Mouse (Mus musculus) left cerebral cortex, adult 11 months (tissue): Measurements from ENCODE around the gene Stk24.
"Not testable (repeated sequence)": the region's sequence is repeated elsewhere in the genome, so short reads cannot be mapped to it uniquely, and the experiment has no call there.

Experiments used
- DNase-seq: peaks from one replicate; pipeline ENCODE4 v3.0.0; 2022; ENCODE audit warnings: low spot score

Stk24 gene

GRCm38 (mm10) chr14:121379827-121380145, at the start of gene Stk24:
Gene Stk24, minus strand, starts transcription at chr14:121380011.
- no peak for DNase-seq

DNA sequence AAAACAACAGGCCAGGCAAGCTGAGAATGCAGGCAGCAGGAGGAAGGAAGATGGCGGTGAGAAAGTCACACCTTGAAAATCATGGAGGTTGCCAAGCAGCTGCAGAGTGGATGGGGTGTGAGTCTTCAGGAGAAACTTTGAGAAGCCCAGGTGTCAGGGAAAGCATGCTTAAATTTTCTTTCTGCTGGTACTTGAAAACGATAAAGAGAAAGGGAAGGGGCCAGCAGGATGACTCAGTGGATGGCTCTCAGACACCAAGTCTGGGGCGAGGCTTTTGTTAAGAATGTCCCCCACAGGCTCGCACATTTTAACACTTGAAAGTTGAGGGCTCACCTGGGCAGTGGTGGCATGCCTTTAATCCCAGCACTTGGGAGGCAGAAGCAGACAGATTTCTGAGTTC, 48.3 kb upstream of the Stk24 start:
- DNase-seq: no peak

DNA sequence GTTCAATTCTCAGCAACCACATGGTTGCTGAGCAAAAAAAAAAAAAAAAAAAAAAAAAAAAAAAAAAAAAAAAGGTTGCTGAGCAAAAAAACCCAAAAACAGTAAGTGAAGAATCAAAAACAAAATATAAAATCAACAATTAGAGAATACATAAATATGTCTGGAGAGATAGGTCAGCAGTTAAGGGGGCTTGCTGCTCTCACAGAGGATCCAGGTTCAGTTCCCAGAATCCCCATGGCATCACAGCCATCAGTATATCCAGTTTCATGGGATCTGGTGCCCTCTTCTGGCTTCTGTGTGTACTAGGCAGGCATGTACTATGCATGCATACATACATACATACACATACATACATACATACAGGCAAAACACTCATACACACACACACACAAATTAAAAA, 46.9 kb upstream of the Stk24 start:
- DNase-seq: no peak

GRCm38 (mm10) chr14:121425004-121425793, 45.4 kb upstream of the Stk24 start:
- no peak for DNase-seq

DNA sequence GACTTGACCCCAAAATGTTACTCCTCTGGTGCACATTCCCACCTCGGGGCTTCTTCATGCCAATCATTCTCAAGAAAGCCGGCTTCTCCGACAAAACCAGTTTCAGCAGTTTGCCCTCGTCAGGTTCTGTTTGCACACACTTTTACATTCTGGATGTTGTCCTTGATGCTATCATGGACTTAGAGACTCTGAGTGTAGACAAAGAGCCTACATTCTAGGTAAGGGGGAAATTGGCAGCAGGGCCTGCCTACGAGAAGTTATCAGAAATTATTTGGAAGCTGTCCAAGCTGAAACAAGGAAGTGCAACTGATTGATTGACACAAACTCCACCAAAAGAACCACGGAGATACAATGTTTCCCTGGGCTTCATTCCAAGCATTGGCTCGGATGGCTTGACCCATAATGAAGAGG, 43.5 kb upstream of the Stk24 start:
- no peak for DNase-seq

DNA sequence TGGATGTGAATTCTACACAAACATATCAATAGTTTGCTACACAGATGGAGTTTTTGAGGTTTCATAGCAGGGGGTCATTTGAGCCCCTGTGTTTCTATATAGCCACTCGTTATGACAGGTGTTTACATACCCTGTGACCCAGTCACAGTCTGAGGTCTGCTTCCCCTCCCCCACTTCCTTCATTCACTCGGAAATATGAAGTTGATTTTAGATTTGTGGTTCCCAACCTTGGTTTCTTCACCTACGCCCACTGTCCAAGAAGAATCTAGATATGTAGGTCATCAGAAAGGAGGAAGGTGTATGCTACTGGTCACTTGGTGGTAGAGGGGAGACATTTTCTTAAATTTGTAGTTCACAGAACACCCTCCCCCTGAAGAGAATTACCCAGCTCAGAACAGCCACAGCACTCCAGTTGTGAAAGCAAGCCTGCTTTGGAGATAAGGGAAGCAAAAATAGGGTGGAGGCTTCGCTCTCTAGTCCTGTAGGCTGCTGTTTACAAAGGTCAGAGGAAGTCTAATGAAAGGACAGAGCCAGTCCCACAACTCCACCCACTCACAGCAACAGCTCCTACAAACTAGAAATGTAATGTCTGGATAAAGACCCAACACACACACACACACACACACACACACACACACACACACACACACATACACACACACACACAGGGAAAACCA, 43.0 kb upstream of the Stk24 start:
- no peak for DNase-seq

- no peak for DNase-seq
Measured at GRCm38 (mm10) chr14:121422000-121422399, 42.2 kb upstream of the Stk24 start.

- DNase-seq: no peak
Measured at GRCm38 (mm10) chr14:121417594-121417993, 37.8 kb upstream of the Stk24 start.

GRCm38 (mm10) chr14:121416626-121417319, 37.0 kb upstream of the Stk24 start:
- DNase-seq: no peak

DNA sequence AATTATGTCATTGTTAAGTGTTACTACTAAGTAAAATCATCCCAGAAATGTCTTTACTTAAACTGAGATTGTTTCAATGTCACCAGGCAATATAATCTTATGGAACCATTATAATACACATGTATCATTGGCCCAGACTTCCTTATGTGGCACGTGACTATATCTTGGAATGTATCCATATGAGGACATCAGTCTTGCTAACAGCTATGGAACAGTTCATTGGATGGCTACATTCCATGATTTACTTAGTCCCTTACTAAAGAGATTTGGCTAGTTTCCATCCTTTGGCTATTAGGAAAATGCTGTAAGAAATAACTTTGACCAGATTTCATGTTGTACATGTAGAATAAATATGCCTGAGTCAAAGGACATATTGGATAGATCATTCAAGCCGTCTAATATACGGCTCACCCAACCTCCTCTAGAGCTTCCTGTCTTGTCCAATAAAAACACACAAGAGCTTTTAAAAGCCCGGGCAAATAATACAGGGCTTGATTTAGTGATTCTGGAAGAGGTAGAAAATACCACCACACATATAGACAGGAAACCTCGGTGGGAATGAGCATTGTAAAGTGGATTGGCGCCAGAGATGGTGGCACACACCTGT, 34.9 kb upstream of the Stk24 start:
- no peak for DNase-seq

DNA sequence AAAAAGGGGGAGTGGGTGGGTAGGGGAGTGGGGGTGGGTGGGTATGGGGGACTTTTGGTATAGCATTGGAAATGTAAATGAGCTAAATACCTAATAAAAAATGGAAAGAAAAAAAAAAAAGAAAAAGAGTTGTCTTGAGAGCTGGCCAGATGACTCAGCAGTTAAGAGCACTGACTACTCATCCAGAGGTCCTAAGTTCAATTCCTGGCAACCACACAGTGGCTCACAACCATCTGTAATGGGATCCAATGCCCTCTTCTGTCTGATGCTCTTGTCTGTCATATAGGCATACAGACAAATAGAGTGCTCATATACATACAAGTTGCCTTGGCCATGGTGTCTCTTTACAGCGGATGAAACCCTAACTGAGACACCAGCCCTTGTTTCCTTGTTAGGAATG, 33.9 kb upstream of the Stk24 start:
- not testable (repeated sequence) for DNase-seq

- DNase-seq: no peak
Measured at GRCm38 (mm10) chr14:121408944-121409343, 29.1 kb upstream of the Stk24 start.

- DNase-seq: no peak
Measured at GRCm38 (mm10) chr14:121406943-121407342, 27.1 kb upstream of the Stk24 start.

DNA sequence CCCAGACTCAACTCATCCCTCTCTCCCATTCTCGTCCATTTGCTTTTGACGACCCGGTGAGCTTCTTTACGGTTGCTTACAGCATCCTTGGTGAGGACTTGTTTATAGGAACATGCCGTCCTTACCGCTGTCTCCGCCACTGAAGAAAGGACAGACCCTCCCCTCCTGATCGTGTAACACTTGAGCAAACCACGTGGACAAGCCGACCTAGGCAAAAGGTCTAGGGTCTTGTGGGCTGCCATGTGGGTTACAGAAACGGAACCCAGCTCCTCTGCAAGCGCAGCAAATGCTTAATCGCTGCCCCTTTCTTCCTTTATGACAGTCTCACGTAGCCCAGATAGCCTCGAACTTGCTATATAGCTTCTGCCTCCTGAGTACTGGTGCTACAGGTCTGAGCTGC, 25.7 kb upstream of the Stk24 start:
- DNase-seq: no peak

- DNase-seq: no peak
Measured at GRCm38 (mm10) chr14:121405120-121405519, 25.3 kb upstream of the Stk24 start.

DNA sequence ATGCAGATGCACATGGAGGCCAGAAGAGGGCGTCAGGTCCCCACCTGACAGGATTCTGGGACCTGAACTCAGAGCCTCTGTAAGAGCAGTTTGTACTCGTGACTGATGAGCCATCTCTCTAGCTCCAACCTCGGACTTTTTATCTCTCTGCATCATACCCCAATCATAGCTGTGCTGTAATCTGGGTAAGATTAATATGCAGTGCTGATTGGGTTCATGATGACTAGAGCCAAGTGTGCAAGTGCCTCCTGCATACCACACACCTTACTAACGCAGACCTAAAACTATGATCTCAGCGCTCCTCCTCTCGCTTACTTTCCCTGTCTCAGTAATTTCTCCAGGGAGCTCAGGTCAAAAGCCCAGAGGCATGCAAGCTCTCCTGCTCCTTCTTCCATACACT, 19.9 kb upstream of the Stk24 start:
- no peak for DNase-seq

DNA sequence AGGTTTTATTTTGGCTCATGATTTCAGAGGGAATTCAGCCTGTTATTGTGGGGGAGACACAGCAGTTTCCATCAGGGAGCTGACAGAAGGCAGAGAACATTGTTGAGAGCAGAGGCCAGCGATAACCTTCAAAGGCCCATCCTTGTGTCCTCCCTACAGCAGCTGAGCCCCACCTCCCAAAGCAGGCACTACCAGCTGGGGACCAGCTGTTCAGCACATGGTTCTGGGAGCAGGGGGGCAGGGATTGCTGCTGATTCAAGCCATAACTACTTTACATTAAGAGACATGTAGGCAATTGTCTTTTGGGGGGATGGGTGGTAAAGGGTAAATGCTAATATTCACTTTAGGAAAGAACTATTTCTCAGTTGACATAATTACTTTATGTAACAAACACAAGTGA, 17.7 kb upstream of the Stk24 start:
- DNase-seq: no peak

DNA sequence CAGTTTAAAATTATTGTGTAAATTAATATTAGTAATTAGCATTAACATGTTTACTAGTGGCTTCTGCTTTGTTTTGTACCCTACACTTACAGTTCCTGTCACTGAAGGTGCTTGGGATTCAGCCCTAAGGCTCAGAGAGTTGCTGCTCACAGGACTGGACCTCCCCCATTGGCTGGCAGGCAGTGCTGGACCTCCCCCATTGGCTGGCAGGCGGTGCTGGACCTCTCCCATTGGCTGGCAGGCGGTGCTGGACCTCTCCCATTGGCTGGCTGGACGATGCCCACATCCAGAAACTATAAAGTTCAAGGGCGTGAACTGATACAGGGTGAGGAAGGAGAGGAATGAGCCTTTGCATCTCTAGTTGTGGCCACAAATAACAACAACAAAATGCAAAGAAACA, 15.3 kb upstream of the Stk24 start:
- no peak for DNase-seq

- no peak for DNase-seq
Measured at GRCm38 (mm10) chr14:121391927-121392326, 12.1 kb upstream of the Stk24 start.

GRCm38 (mm10) chr14:121387760-121388159, 7.9 kb upstream of the Stk24 start:
- DNase-seq: no peak

DNA sequence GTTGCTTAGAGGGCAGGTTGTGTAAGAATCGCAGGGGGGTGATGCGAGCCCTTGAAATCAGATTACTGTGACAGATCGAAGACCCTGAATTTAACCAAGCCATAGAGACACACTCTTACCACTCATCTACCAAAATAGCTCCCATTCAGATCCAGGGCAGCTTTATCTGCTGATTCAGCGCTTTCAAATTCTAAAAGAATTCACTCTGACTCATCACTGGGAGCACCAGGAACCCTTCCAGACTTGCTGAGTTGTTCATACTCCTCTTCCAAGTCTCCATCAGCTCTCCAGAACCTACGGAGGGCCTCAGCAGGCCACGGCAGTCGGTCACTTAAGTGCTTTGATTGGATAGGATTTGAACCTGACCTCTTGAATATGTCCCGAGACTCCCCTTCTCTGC, 5.6 kb upstream of the Stk24 start:
- DNase-seq: no peak

DNA sequence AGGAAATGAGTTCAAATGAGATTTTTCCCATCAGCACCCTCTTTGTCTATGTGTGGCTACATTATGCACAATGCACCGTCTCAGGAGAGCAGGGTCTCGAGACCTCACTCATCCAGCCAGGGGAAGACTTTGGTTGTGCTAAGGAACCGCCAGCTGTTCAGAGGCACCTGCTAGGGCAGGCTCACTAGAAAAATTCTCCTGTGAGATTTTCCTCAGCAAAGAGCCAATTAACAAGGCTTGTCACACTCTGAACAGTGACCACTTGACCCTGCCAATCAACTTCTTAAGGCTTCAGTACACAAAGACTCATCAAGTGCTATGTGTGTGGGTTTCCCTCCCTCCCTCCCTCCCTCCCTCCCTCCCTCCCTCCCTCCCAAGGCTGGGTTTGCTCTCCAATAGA, 4.0 kb upstream of the Stk24 start:
- no peak for DNase-seq
